Mouse (Mus musculus): ENCODE data around the gene Rtn1.
A peak's percentile ranks its signal among the peaks of the same experiment; 100 is the strongest.

Gene Rtn1

DNA sequence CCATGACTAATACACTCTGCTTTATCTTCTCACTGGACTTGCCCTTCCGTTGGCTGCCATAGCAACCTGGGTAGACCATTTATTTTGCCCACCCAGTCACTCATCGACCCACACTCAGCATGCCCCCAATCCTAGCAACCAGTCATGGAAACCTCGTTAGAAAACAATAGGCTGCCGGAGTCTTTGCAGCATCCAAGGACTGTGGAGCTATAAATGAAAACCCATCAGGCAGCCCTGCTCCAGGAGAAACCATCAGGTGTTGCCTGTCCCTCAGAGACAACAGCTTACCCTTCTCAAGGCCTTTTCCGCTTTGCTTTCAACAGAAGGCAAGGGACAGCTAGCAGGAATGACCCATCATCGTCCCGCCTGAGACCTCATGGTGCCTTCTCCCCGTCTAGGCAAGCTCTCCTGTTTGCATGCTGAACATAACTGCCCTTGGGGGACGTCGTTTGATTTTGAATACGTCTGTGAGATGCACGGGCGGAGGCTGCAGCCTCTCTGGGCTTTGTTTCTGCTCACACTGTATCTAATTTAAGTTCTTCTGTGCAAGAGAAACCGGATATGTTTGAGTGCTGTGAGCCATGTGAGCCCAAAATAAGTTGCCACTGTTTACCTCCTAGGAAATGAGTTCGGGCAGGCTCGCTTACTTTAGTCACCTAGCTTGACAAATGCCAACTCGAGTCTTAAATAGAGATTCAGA lies 34.8 kb downstream of the Rtn1 start:
- no peak for DNase-seq

DNA sequence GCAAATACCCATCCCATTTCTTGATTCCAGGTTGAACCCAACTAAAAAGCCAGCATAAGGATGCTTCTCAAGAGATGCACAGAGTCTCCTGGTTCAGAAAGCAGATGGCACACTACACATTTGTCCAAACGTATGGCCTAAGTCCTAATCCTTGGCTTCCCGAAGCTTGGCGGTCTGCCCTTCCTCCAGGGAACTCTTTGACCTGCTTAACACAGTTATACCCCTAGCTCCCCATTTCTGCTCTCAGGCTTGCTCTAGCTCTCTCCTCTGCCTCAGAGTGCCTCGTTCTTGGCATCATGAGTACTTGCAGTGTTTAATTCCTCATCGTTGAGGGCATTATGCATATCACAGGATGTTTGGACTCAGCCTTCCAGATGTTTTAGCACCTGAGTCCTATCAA lies 38.8 kb downstream of the Rtn1 start:
- no peak for DNase-seq

DNA sequence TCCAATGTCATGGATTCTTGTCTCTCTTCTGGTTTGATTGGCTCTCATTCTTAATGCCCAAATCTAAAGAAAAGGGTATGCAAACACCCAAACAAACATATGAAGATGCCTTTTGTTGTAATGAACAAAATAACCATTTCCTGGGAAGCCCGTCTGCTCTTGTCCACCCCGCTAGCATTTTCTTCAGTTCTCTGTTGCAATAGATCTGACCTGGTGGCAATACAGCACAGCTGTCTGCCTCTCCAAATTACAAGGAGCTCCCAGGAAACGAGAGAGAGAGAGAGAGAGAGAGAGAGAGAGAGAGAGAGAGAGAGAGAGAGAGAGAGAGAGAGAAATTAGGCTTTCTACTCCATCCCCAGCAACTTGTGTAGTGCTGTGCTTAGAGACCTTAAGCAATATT lies 42.1 kb downstream of the Rtn1 start:
- no peak for DNase-seq

DNA sequence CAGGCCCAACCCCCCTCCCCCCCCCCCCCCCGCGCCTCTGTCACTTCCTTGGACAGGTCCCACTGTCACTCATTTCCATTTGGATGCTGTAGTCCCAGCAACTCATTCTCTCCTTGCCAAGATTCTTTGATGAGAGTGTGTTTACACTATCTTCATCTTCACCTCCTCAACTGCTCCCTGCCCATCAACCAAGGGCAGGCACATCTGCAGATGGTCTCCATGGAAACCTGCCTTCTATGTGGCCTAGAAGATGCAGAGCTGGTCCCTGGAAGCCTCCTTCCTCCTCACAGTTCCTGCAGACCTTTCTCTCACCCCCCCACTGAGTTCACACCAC lies 42.8 kb downstream of the Rtn1 start:
- DNase-seq: no peak

DNA sequence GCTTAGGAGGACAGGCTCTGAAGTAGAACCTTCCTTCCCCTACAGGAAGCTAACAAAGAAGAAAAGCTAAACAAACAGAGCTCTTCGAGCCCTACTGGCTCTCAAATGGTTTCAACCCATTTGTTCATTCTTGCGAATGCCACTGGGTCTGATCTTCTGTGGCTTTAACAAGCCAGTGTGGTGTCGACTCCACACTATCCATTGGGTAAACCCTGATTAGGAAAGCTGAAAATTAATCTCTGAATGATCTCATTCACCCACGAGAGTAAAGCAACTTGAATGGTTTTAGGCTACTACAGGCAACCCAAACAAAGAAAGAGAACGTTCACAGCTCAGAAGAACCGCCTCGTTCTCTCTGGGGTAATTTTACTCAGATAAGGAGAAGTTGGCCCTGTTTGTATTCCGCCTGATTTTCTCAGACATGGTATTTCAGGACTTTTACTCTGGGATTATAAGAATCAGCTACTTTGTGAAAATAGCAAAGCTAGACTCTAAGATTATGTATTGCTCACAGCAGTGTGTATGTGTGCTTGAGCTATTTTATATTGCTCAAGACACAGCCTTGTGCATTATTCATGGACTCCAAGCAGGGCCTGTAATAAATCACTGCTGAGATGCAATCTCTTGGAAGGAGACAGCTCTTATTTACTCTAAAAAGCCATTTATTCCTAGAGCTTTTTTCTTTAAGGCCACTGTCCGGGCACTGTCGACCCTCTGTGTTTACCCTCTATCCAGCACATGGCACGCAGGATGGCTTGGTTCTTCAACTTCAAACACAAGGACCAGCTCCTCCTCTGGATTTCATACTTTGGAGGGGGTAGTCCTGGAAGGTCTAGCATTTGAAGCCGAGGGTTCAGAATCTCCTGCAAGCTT lies 43.4 kb downstream of the Rtn1 start:
- no peak for DNase-seq

DNA sequence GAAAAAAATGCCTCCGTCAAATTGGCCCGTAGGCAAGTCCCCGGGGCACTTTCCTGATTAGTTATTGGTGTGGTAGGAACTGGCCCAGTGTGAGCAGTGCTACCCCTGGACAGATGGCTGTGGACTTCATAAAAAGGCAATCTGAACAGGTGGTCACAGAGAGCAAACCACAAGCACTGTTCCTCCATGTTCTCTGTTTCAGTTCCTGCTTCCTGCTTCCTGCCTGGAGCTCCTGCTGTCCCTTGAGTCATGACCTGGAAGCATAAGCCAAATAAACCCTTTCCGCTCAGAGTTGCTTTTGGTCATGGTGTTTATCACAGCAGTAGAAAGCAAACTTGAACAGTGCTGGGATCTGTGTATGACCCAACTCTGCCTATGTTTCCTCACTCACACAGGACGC lies 44.3 kb downstream of the Rtn1 start:
- no peak for DNase-seq

DNA sequence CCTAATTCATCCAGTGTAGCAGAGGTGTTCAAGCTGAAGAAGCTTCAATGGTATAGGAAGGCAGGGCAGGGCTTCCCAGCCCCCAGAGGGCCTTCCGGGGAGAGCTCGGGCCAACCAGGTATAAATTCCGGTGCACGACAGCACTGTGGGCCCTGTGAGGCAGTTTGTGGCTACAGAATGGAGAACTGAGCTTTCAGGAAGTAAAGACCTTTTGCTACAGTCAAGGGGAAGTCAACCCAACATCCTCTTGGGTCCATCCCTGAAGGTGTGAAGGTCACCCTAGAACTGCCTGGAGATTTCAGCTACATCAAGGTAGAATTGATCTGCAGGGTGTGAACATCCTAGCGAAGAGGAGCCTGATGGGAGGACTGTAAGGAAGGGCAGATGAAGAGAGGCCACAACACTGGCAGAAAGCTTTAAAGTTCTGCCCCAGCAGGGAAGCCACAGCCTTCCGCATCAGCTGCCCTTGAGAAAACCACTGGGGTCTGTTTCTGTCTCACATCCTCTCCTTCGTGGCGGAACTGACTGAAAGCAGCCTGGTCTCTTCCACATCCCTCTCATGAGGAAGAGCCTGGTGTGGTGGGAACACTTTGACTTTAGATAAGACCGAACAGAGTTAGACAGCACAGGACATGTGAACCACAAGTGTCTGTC lies 47.0 kb downstream of the Rtn1 start:
- DNase-seq: peak; percentile 15

DNA sequence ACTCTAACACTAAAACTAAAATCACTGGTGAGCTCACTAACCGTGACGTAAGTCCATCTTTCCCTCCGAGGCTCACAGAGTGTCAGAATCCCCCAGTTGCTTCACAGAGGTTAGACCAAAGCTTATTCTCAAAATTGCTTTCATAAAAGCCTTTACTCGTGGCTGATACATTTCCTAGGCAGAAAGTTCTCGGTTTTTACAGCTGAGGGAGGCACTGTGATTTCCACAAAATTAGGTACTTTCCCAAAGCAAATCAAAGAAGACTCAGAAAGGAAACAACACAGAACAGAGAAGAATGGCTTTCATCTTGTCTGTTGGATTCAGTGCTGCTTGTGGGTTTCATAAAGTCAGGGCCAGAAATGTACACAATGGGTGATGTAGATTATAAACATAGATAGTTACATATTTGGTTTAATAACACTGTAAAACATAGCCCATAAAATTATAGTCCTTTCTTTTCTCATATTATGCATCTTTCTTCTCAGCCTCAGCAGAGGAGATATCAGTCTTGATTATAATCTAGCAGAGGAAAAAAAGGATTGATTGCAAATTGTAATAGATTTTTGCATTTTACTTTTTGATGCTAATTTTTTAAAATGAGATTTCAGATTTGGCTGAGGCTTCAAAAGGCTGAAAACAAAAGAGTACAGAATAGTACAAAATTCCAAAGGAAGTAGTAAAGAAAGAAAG lies 47.8 kb downstream of the Rtn1 start:
- no peak for DNase-seq

DNA sequence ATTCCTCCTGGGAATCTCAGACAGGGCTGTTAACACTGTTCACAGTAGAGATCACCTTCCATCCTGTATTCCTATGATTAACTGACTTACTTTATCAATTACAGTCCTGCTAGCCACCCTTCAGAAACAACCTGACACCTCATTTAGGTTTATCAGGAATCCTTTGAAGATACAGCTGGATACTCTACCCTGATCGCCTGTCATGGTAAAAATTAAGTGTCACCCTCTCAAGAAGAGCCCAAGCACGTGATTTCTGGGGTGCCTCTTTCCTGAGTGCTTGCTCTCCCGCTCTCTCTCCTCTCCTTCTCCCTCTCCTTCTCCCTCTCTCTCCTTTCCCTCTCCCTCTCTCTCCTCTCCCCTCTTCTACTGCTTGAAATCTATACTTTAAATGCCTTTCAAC lies 49.0 kb downstream of the Rtn1 start:
- DNase-seq: no peak

DNA sequence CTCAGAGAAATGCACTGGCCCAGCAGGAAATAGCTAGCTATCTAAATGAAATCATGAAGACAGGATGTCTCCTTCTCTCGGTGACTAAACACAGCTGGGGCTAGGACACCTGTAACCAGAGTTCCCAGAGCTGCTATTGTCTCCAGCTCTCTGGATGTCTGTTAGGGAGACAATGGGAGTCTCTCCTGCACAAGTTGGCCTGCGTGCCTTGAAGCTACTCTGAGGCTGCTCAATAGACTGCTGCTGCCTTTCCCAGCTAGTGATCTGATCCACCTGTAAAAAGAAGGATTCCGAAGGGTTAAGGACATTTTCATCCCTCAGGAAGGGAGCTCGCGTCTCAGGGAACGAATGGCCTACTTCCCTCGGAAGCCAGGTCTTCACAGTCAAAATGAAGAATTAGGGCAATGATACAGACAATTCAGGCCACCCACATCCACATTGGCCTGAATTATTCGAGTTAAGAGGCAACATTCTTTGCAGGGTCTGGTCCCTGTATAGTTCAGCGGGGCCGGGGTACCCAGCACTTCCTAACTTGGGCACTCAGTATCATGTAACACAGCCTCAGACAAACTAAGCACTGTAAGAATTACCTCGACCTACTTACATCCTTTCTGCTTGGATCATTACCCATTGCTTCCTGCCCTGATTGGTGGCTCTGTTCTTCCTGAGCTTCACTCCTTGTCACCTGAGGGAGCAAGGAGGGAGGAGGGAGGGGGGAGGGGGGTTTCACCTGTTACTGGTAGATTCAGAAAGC lies 51.0 kb downstream of the Rtn1 start:
- no peak for DNase-seq

DNA sequence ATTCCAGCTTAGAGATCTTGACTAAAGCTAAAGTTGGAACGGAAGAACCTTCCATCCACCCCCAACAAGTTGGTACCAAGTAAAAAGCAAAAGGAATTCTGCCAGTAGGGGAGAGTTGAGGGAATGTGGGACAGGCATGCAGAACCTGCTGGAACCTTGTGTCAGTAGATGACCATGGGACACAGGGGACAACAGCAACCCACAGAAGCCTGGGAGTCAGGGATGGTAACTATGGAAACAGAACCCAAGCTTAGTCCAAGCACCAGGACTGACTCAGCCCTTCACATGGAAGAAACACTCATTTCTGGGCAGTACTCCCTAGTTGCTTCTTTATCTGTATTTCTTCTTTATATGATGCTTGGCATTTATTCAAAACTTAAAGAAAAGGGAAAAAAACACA lies 54.6 kb downstream of the Rtn1 start:
- no peak for DNase-seq

DNA sequence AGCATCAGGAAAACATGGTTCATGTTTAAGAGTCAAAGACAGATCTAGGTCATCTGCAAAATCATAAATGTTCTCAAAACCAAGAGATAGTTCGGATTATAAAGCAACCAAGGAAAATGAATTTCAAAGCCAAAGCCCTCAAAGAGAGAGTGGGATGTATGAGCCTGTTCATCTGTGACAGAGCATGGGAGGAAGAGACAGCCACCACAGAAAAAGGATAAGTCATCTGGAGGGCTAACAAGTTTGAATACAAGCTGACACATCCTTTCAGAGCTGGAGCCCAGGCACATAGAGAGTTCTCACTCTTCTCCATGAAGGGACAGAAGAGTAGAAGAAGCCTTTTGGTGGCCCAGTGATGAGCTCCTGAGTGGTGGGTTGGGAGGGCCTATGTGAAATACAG lies 55.3 kb downstream of the Rtn1 start:
- DNase-seq: no peak

DNA sequence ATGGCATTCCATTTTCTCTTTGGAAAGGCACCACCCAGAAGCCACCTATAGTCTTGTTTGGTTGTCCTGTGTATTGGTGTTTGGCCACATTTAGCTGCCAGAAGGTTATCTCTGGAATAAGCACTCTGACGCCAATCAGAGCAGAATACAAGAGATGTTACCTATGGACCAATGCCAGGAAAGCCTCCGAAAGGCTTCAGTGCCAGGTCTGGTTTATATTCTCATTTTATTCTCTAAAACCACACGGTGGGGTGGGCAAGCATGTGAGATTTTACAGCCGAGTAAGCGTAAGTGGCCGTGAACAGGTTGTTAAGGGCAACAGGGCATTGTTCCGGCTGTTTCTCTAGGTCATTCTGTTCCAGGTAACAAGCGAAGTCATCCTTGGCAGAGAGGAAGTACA lies 60.3 kb downstream of the Rtn1 start:
- DNase-seq: no peak

DNA sequence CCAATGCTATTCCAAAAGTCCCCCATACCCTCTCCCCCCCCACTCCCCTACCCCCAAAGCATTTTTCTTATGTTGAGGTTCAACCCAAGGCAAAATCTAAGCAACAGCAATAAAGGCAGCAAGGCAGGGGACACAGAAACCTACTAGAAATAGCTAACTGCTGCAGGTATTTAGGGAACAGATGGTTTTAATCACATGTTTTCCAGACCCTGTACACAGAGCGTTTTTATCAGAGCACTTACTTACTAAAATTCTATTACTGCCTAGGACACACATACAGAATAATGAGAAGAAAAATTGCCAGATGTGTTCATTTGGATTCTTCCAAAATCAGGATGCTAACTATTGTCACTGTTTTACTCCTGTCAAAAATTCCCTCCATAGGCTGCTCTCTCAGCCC lies 61.7 kb downstream of the Rtn1 start:
- DNase-seq: no peak

DNA sequence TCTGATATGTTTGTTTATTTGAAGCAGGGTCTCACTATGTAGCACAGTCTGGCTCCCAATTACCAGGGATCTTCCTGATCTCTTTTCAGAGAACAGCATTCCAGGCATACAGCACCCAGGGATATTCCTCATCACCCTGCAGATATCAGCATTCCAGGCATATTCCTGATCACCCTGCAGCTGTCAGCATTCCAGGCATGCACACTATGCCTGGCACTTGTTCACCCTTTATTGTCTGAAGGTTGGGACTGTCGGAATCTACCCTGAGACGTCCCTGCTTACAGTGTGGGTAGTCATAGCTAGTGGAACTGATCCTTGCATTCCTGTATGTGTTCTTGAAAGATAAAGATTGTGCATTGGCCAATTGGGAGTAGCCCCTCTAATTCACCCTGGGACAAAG lies 65.2 kb downstream of the Rtn1 start:
- no peak for DNase-seq

DNA sequence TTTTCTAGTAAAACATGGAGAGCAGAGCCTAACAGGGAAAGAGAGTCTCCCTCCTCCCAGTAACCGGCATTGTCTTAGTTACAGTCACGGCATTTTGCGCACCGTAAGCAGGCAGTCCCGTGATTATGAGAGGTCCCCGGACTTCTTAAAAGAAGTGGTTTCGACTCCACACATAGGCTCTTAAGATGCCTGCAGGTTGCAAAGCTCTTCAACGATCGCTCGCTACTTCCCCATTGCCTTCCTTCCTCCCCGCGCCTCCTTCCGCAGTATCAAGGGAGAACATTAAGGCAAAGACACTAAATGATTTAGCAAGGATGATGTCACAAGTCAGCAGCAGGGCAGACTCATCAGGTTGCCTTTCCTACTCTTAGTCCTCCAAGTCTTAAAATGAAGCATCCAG lies 72.8 kb downstream of the Rtn1 start:
- DNase-seq: peak; percentile 6

DNA sequence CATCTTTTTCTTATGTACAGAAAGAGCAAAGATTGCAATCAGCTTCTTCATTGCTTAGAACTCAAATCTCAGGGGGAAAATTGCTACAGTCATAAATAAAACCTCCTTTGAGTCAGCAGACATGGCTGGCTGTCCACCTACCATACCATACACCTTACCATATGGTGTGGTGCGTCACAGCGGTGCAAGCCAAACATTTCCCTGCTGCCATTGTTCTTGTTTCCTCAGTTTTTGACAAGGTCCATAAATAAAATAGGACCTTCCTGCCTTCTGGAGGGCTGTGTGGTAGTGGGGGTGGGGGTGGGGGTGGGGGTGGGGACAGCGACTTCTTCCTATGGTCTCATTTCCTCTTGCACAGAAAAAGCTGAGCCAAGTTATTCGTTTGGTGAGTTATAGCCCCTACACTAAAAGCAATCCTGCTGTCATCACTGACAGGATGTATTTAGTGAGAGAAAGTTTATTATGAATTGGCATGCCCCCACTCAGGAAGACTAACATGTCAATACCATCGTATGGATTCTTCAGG lies 76.3 kb downstream of the Rtn1 start:
- no peak for DNase-seq

DNA sequence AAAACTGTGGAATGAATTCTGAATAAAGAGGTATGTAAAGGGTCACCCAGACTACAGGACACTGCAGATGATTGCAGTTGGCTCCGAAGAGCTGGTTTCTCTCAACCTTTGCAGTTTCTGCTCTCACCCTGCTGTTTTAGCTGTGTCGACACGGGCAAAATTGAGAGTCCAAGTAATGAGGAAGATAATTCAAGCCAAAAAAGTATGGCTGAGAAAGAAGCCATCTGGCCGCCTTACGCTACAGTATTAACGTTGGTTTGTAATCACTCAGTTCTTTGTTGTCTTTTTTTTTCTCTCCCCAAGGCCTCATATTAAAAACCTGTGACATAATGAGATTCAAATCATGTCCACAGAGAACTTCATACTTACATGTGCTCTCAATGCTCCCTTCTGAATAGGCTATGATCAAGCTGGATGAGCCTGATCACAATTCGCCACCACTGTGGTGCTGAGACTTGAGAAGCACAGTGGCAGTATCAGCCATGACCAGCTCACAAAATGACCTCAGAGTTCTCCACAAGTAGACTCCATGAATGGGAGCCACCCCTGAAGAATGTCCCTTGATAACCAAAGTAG lies 76.9 kb downstream of the Rtn1 start:
- no peak for DNase-seq

DNA sequence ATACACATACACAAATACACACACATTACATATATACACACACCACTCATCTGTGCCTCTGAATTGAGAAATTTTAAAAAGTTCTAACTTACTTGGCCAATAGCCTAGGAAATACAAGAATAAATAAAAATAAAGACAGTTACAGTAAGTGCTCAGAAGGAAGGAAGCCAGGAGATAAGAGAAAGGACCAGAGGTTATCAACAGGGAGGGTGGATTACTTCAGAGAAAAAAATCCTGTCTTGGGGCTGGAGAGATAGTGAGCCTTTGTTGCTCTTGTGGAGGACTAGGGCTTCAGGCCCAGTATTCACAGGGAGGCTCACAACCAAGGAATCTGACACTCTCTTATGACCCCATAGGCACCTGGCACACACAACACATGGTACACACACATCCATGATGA lies 82.8 kb downstream of the Rtn1 start:
- no peak for DNase-seq

DNA sequence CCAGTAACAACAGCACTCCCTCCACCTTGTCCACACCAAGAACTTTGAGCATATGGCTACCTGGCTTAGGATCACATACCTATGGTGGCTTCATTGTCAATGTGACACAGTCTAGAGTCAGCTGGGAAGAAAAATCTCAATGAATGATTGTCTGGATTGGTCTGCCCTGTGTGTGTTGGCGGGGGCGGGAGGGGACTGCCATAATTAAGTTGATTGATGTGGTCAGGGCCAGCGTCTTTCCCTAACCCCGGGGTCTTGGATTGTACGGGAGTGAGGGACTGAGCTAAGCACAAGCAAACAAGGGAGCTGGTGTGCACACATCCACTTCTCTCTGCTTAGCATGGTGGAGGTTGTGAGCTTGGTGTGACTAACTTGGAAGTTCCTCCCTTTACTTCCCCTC lies 83.8 kb downstream of the Rtn1 start:
- no peak for DNase-seq

DNA sequence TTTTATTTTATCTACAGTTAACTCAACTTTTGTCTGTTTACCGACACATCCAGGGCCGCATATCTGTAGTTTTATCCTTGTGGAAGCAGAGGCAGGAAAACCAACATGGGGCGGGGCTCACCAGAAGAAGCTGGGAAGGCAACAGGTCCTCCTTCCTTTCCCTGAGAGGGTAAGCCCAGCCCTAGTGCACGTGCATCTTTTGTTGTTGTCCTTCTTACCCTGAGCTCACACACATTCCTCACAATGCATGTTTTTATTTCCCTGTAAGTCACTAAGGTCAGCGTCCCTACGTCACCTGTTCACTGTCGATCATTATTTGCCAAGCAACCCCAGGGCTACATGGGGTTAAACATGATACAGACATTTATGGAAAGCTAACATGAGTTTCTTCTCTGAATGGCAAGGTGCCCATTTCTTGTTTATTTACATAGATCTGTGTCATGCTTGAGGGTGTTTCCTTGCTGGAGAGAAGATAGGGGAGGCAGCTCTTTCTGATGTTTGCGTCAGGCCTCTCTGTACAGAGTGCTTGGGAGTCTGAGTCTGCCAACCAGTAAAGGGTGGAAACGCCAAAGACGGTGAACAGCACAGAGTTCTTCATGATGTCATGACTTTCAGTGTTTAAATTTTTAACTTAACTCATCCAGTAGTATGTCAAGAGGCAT lies 84.5 kb downstream of the Rtn1 start:
- DNase-seq: no peak

DNA sequence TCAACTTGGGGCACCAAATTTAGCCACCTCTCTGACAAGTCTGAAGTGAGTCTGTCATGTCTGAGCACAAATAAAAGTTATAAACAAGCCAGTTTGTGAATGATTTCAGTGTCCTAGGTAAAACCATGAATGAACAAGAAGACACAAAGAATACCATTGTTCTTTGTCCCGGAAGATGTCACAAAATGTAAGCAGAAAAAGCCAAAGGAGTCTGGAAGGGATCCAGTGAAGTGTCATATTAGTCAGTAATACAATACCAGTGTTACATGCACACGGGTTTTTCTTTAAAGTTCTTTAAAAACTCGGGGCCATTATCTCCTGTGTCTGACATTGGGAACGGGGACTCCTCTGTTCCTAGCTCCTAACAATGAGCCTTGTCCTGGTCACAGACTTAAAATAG lies 85.1 kb downstream of the Rtn1 start:
- DNase-seq: no peak
